Mouse (Mus musculus) left cerebral cortex, adult 11 months (tissue): ENCODE measurements at regions not wholly inside any gene's neighbourhood (a gene's known extent, or its start where the extent isn't known, plus 50 kb on each side); places are given as distances from the start of the nearest gene placed in this dataset.
A peak's percentile ranks its signal among the peaks of the same experiment; 100 is the strongest.
"Not testable (repeated sequence)": the region's sequence is repeated elsewhere in the genome, so short reads cannot be mapped to it uniquely, and the experiment has no call there.

Source experiments
- DNase-seq: peaks from one replicate; pipeline ENCODE4 v3.0.0; 2022; ENCODE audit warnings: low spot score

GRCm38 (mm10) chr10:108111398-108111797, 50.6 kb upstream of the Ppp1r12a start:
- no peak for DNase-seq

GRCm38 (mm10) chr10:108110891-108111290, 51.1 kb upstream of the Ppp1r12a start:
- peak; percentile 18 for DNase-seq

- DNase-seq = no peak
Observed at GRCm38 (mm10) chr10:108110197-108110596, 51.8 kb upstream of the Ppp1r12a start.

GRCm38 (mm10) chr10:108108500-108108899, 53.5 kb upstream of the Ppp1r12a start:
- not testable (repeated sequence) for DNase-seq

- no peak for DNase-seq
Observed at GRCm38 (mm10) chr10:108101521-108101920, 60.5 kb upstream of the Ppp1r12a start.

GRCm38 (mm10) chr10:108093043-108093442, 69.0 kb upstream of the Ppp1r12a start:
- no peak for DNase-seq

GRCm38 (mm10) chr10:108089375-108089981, 72.5 kb upstream of the Ppp1r12a start:
- DNase-seq = no peak

- DNase-seq = no peak
Observed at GRCm38 (mm10) chr10:108088883-108089282, 73.1 kb upstream of the Ppp1r12a start.

- DNase-seq = no peak
Observed at GRCm38 (mm10) chr10:108088209-108088608, 73.8 kb upstream of the Ppp1r12a start.

- DNase-seq = no peak
Observed at GRCm38 (mm10) chr10:108083220-108083619, 78.8 kb upstream of the Ppp1r12a start.

- no peak for DNase-seq
Observed at GRCm38 (mm10) chr10:108075144-108075543, 86.8 kb upstream of the Ppp1r12a start.

GRCm38 (mm10) chr10:108073828-108074227, 88.2 kb upstream of the Ppp1r12a start:
- no peak for DNase-seq

- DNase-seq = no peak
Observed at GRCm38 (mm10) chr10:108072211-108072610, 89.8 kb upstream of the Ppp1r12a start.

- DNase-seq = no peak
Observed at GRCm38 (mm10) chr10:108071424-108071823, 90.6 kb upstream of the Ppp1r12a start.

GRCm38 (mm10) chr10:108067723-108068122, 94.3 kb upstream of the Ppp1r12a start:
- no peak for DNase-seq

GRCm38 (mm10) chr10:108066241-108066640, 95.8 kb upstream of the Ppp1r12a start:
- no peak for DNase-seq

GRCm38 (mm10) chr10:108061813-108062435, 100.1 kb upstream of the Ppp1r12a start:
- DNase-seq = no peak

GRCm38 (mm10) chr10:108060554-108060953, 101.4 kb upstream of the Ppp1r12a start:
- DNase-seq = no peak

- no peak for DNase-seq
Observed at GRCm38 (mm10) chr10:108051637-108052036, 110.4 kb upstream of the Ppp1r12a start.

GRCm38 (mm10) chr10:108048426-108048825, 113.6 kb upstream of the Ppp1r12a start:
- DNase-seq = no peak

GRCm38 (mm10) chr10:108043519-108043918, 118.5 kb upstream of the Ppp1r12a start:
- DNase-seq = no peak

- DNase-seq = no peak
Observed at GRCm38 (mm10) chr10:108040027-108040426, 122.0 kb upstream of the Ppp1r12a start.

GRCm38 (mm10) chr10:108036486-108037109, 124.7 kb upstream of the Otogl start:
- peak; percentile 14 for DNase-seq
